Mouse (Mus musculus): ENCODE results near the gene Retreg2.
A peak's percentile ranks its signal among the peaks of the same experiment; 100 is the strongest.

Gene Retreg2

GRCm38 (mm10) chr1:75168472-75169464 is 26.2 kb downstream of the Retreg2 start, which contains the start of gene Zfand2b:
Zfand2b (plus strand) TSS chr1:75168646.
- peak; percentile 97 to 98 for DNase-seq

GRCm38 (mm10) chr1:75179334-75180104 is 36.9 kb downstream of the Retreg2 start:
- DNase-seq = no peak

GRCm38 (mm10) chr1:75180105-75180590 is 37.6 kb downstream of the Retreg2 start, which contains the start of gene Abcb6:
Abcb6 (minus strand) TSS chr1:75180392.
- DNase-seq = peak; percentile 88 to 92

GRCm38 (mm10) chr1:75180741-75181140 is 38.2 kb downstream of the Retreg2 start:
- no peak for DNase-seq

- DNase-seq = no peak
Observed at GRCm38 (mm10) chr1:75181377-75181870, 38.8 kb downstream of the Retreg2 start.

GRCm38 (mm10) chr1:75182160-75182559 is 39.6 kb downstream of the Retreg2 start:
- no peak for DNase-seq

- no peak for DNase-seq
Observed at GRCm38 (mm10) chr1:75185495-75185894, 42.9 kb downstream of the Retreg2 start.

GRCm38 (mm10) chr1:75187126-75187525 is 44.5 kb downstream of the Retreg2 start:
- no peak for DNase-seq

GRCm38 (mm10) chr1:75187914-75188483 is 45.4 kb downstream of the Retreg2 start:
- DNase-seq = peak in 1 of 2 experiments; percentile 32

GRCm38 (mm10) chr1:75190577-75190976 is 48.0 kb downstream of the Retreg2 start:
- no peak for DNase-seq

GRCm38 (mm10) chr1:75191258-75191621 is 48.7 kb downstream of the Retreg2 start:
- no peak for DNase-seq

GRCm38 (mm10) chr1:75191622-75192402 is 49.2 kb downstream of the Retreg2 start, which contains the start of the genes Ankzf1 and Atg9a:
Ankzf1 (plus strand) TSS chr1:75192151.
Atg9a (minus strand) TSS chr1:75192196.
- peak; percentile 95 to 98 for DNase-seq

GRCm38 (mm10) chr1:75192452-75192851 is 49.9 kb downstream of the Retreg2 start:
- peak; percentile 57 to 61 for DNase-seq
